Mouse (Mus musculus) T-helper 1 cell (primary cell): Measurements from ENCODE around the gene Olfr1280.

Experiments used
- in situ Hi-C: fragments of 300-600 bp; cut with MboI, MseI; formaldehyde crosslinking; loops from one replicate; pipeline ENCODE4 v1.15.1; 2025; ENCODE audit warnings: high pct_unique_total_duplicates

Gene Olfr1280

DNA sequence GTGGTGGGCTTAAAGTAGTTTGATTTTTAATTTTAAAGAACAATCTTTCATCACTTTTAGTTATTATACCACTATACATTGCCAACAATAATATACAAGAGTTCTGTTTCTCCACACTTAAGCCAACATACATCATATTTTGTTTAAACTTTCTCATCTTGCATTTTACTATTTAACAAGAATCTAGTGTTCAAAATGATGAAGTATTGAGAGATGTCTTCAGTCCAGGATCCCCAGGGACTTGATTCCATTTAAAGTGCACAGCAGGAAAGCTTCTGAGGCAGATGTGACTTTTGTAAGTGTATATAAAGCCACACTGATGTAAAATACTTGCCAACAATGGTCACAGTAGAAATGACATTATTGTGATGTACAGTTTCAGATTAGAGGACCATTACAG lies at the start of gene Olfr1280:
Gene Olfr1280 (plus strand): TSS at position 301 of the 400 bp plus-strand sequence.
- in situ Hi-C loops = no loop called here

- in situ Hi-C loops = no loop called here
These were observed 39.8 kb upstream of the Olfr1280 start, which contains the start of gene Olfr1277 for GRCm38 (mm10) chr2:111274006-111274405. Gene Olfr1277 (minus strand): TSS chr2:111274106.

- in situ Hi-C loops = loop anchor here (10.0 kb wide), 1 partner anchor 1055 kb away; no protein-coding TSS in a partner anchor
These were observed 24.0 kb upstream of the Olfr1280 start, which contains the start of gene Olfr1278 for GRCm38 (mm10) chr2:111289836-111290235. Gene Olfr1278 (plus strand): TSS chr2:111290136.

- in situ Hi-C loops = loop anchor here (10.0 kb wide), 1 partner anchor 1046 kb away; no protein-coding TSS in a partner anchor
These were observed 15.3 kb upstream of the Olfr1280 start for GRCm38 (mm10) chr2:111298541-111298940.

- in situ Hi-C loops = no loop called here
These were observed 13.4 kb upstream of the Olfr1280 start, which contains the start of gene Olfr1279 for GRCm38 (mm10) chr2:111300374-111300773. Gene Olfr1279 (plus strand): TSS chr2:111300635.

DNA sequence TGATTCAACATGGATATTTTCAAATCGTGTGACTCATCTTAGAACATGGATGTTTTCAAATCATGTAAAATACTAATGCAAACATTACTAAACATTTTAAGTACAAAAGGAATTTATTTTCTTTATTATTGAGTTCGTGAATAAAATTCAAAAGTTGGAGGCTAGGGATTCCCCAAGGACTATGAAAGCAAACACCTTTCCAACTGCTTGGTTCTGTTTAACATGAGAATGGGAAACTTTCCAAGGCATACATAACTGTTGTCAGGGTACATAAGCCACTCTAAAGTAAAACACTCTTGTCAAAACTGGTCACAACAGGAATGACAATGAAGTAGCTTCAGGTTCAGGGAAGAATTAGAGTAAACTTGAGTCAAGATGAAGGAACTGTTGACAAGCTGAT lies 12.4 kb downstream of the Olfr1280 start, which contains the start of gene Olfr1281:
Gene Olfr1281 (plus strand): TSS at position 301 of the 400 bp plus-strand sequence.
- in situ Hi-C loops = no loop called here

DNA sequence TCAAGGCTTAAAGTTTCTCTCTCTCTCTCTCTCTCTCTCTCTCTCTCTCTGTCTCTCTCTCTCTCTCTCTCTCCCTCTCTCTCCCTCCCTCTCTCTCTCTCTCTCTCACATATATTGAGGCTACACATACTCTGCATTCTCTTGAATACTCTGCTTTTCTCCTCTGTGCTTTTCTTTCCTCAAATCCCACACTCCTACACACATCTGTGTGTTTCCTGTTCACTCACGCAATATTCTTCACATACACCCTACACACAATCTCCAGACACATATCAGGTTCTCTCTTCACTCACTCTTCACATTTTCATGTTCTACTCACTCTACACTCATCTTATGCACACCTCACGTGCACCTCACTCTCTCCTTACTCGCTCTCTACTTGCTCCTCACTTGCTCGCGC lies 19.9 kb downstream of the Olfr1280 start:
- in situ Hi-C loops = loop anchor here (5.0 kb wide), 1 partner anchor 84 kb away; no protein-coding TSS in a partner anchor

DNA sequence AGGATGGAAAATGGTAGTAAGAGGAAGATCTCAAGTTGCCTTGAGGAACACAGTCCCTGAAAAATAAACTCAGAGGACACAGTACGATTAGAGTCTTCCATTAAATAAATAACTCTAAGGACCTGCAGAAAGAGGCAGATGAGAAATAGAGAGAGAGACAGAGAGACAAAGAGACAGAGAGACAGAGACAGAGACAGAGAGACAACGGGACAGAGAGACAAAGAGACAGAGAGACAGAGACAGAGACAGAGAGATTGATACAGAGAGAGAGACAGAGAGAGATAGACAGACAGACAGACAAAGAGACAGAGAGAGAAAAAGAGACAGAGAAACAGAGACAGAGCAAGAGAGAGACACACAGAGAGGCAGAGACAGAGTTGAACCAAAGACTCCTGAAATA lies 22.2 kb downstream of the Olfr1280 start, which contains the start of gene Olfr1282:
Gene Olfr1282 (minus strand): TSS at position 101 of the 400 bp plus-strand sequence.
- in situ Hi-C loops = no loop called here

DNA sequence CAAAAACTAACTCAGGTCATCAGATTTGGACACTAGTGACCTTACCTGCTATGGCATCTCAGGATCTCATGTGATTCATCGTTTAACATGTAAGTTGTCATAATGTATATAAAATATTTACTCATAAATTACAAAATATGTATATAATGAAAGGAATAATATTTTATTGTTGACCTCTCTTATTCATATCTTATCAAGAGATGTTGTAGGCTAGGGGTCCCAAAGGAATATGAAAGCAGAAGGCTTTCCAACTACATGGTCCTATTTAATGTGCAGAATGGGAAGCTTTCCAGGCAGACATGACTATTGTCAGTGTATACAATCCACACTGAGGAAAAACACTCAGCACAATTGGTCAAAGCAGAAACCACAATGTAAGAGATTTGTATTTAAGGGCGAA lies 52.7 kb downstream of the Olfr1280 start, which contains the start of gene Olfr1283:
Gene Olfr1283 (plus strand): TSS at position 301 of the 400 bp plus-strand sequence.
- in situ Hi-C loops = loop anchor here (5.0 to 10.0 kb wide), 2 partner anchors 49 to 1092 kb away; no protein-coding TSS in a partner anchor

- in situ Hi-C loops = no loop called here
These were observed 61.4 kb downstream of the Olfr1280 start, which contains the start of gene Olfr1284 for GRCm38 (mm10) chr2:111375222-111375621. Gene Olfr1284 (plus strand): TSS chr2:111375522.
